Mouse (Mus musculus) ES-Bruce4 (cell line): ENCODE measurements at regions not wholly inside any gene's neighbourhood (a gene's known extent, or its start where the extent isn't known, plus 50 kb on each side); places are given as distances from the start of the nearest gene placed in this dataset.

Experiments
- CTCF ChIP-seq: IDR thresholded peaks from one replicate; pipeline ENCODE4 v1.8.1; 2011; ENCODE audit warnings: low read depth, low read length
- EP300 ChIP-seq: IDR thresholded peaks from 2 replicates; pipeline ENCODE4 v1.6.1; 2011; ENCODE audit warnings: low read depth, low read length; ENCODE audit not compliant: insufficient read depth
- POLR2A ChIP-seq: IDR thresholded peaks from one replicate; pipeline ENCODE4 v1.8.1; 2011; ENCODE audit warnings: low read length; ENCODE audit not compliant: insufficient read depth

DNA sequence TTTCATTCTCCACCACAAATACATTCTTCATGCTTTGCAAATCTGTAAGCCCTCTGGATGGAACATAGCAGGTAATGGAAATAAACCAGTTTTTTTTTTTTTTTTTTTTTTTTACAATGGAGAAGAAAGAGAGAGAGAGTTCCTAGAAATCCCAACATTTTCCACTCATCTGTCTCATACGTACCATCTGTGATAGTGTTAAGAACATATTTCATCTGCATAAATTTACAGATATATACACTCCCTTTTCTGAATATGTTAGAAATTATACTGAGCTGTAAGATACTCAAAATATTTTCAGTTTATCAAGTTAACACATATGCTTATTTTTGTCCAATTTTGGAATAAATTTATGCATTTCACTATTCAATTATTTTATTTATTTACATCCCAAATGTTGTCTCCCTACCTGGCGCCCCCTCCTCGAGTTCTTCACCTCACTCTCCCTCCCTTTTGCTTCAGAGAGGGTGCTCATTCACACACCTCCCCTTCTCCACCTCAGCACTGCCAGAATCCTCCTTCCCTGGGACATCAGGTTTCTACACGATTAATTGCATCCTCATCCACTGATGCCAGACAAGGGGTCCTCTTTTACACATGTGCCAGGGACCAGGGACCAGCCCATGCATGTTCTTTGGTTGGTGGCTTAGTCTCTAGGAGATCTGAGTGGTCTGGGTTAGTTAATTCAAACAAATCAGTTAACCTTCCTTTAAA is 943.0 kb upstream of the Foxg1 start:
- TF ChIP-seq CTCF (no peak), POLR2A (no peak), EP300 (no peak)
